11 mouse cellular contexts compared by ENCODE assay signal in genomic region chr3:88207451-88208100, GRCm38 (mm10). TPM values are rescaled to one million over a fixed set of nuclear protein-coding genes. Genes with fewer than 3 reads are reported as not detected.
DNase-seq lines count a peak whose midpoint lies in the region; ATAC-seq and TF ChIP-seq lines count a peak whose summit lies in the region.
"Had no signal": no experiment of that assay in that cellular context is flagged by ENCODE, and none has a peak within 500 bp of the region (broad histone marks: within the 10 kb centered on the region; RNA-seq: fewer than 3 reads in every experiment).

No protein-coding gene starts in this region.

- peaks cover 26% of the 10 kb centered on the region for H3K4me1 ChIP-seq in forebrain, embryonic 11.5 days (replicated peaks; ENCODE audit: control insufficient read depth, insufficient read depth, low read length)
- H3K4me1 ChIP-seq in midbrain, embryonic 10.5 days, result peaks cover 62% of the 10 kb centered on the region

- no peak for DNase-seq in left cerebral cortex, adult 2 months (ENCODE audit: extremely low spot score in 1 of 2, low spot score in 2 of 2)
- no peak for DNase-seq in left cerebral cortex, adult 11 months (ENCODE audit: low spot score)
- DNase-seq in forebrain, embryonic 11.5 days (ENCODE audit: low spot score), result peak; percentile 63
- no peak for DNase-seq in midbrain, embryonic 10.5 days (ENCODE audit: low spot score)
- peak; percentile 15 for DNase-seq in retina, embryonic 14.5 days (ENCODE audit: low spot score)
- DNase-seq in T-cell, adult 2 months (ENCODE audit: low spot score), result no peak
- no peak for DNase-seq in urinary bladder, postnatal 10 days (ENCODE audit: low spot score)
- DNase-seq in heart, adult 9 months (ENCODE audit: low spot score in 2 of 2), result no peak
- DNase-seq: gastrocnemius, postnatal 36 days; liver, embryonic 13.5 days had no signal

- 2% methylated on average over 11 of the region's 15 CpGs for WGBS in forebrain, embryonic 11.5 days
- WGBS in midbrain, embryonic 10.5 days, result 2% methylated on average over 15 of the region's 15 CpGs

- no peaks in the 10 kb centered on the region; the same call in 1 of the 2 replicates for H3K36me3 ChIP-seq in forebrain, embryonic 11.5 days (ENCODE audit: control insufficient read depth, insufficient read depth, low read length)
- no peaks in the 10 kb centered on the region for H3K36me3 ChIP-seq in midbrain, embryonic 10.5 days
- H3K36me3 ChIP-seq: liver, embryonic 13.5 days had no signal

- peak overlapping the region; percentile 93 for H3K27ac ChIP-seq in left cerebral cortex, adult 2 months
- H3K27ac ChIP-seq in forebrain, embryonic 11.5 days (ENCODE audit: low read depth, low read length), result peak overlapping the region; percentile 99
- H3K27ac ChIP-seq in midbrain, embryonic 10.5 days (replicated peaks), result no peak overlapping the region; the same call in 1 of the 2 replicates
- H3K27ac ChIP-seq: liver, embryonic 13.5 days had no signal

- TF ChIP-seq CTCF in left cerebral cortex, adult 2 months (IDR thresholded peaks at IDR 0.05), result no peak

- ATAC-seq in forebrain, embryonic 11.5 days (replicated peaks; ENCODE audit: low FRiP score), result no peak

- peak overlapping the region; percentile 79 for H3K4me2 ChIP-seq in forebrain, embryonic 11.5 days (ENCODE audit: low read depth, low read length, severe bottlenecking)
- H3K4me2 ChIP-seq: liver, embryonic 13.5 days had no signal

- H3K4me3 ChIP-seq in left cerebral cortex, adult 2 months, result peak overlapping the region; percentile 71
- peak overlapping the region; percentile 63 for H3K4me3 ChIP-seq in forebrain, embryonic 11.5 days (ENCODE audit: low read depth, low read length)
- peak overlapping the region; percentile 47 for H3K4me3 ChIP-seq in midbrain, embryonic 10.5 days
- H3K4me3 ChIP-seq: liver, embryonic 13.5 days had no signal

- H3K27me3 ChIP-seq in forebrain, embryonic 11.5 days (ENCODE audit: control insufficient read depth, insufficient read depth, low read length), result peaks cover 21% of the 10 kb centered on the region
- peaks cover 100% of the 10 kb centered on the region for H3K27me3 ChIP-seq in midbrain, embryonic 10.5 days (ENCODE audit: low read depth, poor library complexity, severe bottlenecking)

- H3K9me3 ChIP-seq in forebrain, embryonic 11.5 days (ENCODE audit: control insufficient read depth, low read length), result no peaks in the 10 kb centered on the region
- no peaks in the 10 kb centered on the region for H3K9me3 ChIP-seq in midbrain, embryonic 10.5 days (replicated peaks)
- H3K9me3 ChIP-seq: liver, embryonic 13.5 days had no signal

- intact Hi-C loops in left cerebral cortex, adult 2 months (cut with DNase I), result no loop called here

- H3K9ac ChIP-seq in forebrain, embryonic 11.5 days (ENCODE audit: low read length), result peak overlapping the region; percentile 95
- H3K9ac ChIP-seq: liver, embryonic 13.5 days had no signal

RNA-seq across cellular contexts. Expression of gene Rhbg, which starts 46.9 kb away (rescaled TPM):
- total RNA-seq in left cerebral cortex, adult 2 months (2021), result not detected
- 0.36 TPM in 1 of 2 replicates, not detected in the other for polyA plus RNA-seq in forebrain, embryonic 11.5 days (2014; fragmentation: Nextera tagmentation; extraction: Ambion mirVana)
- not detected in 2 replicates for polyA plus RNA-seq in midbrain, embryonic 10.5 days (2016; fragmentation: Nextera tagmentation; extraction: Ambion mirVana)
- total RNA-seq: gastrocnemius, postnatal 36 days; left cerebral cortex, adult 18-20 months had no signal

Comparison
In these comparisons a context has a peak if more than half of its experiments do, and no peak if none do; other contexts are left out.
1. DNase-seq: peak in forebrain, embryonic 11.5 days (single experiment) and retina, embryonic 14.5 days (single experiment); none in left cerebral cortex, adult 2 months (0 of 2), left cerebral cortex, adult 11 months (single experiment), midbrain, embryonic 10.5 days (single experiment), T-cell, adult 2 months (single experiment), urinary bladder, postnatal 10 days (single experiment) and heart, adult 9 months (0 of 2).
2. Peak in every context shown above with its lines, with median percentiles within 50 percentile points of each other: H3K4me3 ChIP-seq.